Mouse (Mus musculus): Measurements from ENCODE around the gene Prkar2b.

- TF ChIP-seq CTCF (IDR thresholded peaks at IDR 0.05; ENCODE audit: borderline replicate concordance, insufficient read depth, low read length) = no peak
- no peak for TF ChIP-seq POLR2A (IDR thresholded peaks at IDR 0.05; ENCODE audit: low read depth, low read length)
These were observed 76.4 kb downstream of the Prkar2b start for GRCm38 (mm10) chr12:31984664-31985063.
